In genomic region chr17:79714931-79715637, GRCm38 (mm10) we compare ENCODE assay signal across 9 mouse cellular contexts. TPM values are rescaled to one million over a fixed set of nuclear protein-coding genes. Genes with fewer than 3 reads are reported as not detected.
DNase-seq lines count a peak whose midpoint lies in the region; ATAC-seq and TF ChIP-seq lines count a peak whose summit lies in the region.
"Had no signal": no experiment of that assay in that cellular context is flagged by ENCODE, and none has a peak within 500 bp of the region (broad histone marks: within the 10 kb centered on the region; RNA-seq: fewer than 3 reads in every experiment).

Gene Cyp1b1 (minus strand): TSS chr17:79715061.

- under 1% methylated on average over 31 of the region's 31 CpGs for WGBS in kidney, adult 2 months
- under 1% methylated on average over 31 of the region's 31 CpGs for WGBS in kidney, embryonic 15.5 days
- under 1% methylated on average over 31 of the region's 31 CpGs for WGBS in midbrain, postnatal 0 days

- TF ChIP-seq CTCF in kidney, adult 2 months (conservative IDR thresholded peaks at IDR 0.05; ENCODE audit: insufficient read depth, insufficient read length, low read depth, low read length), result no peak
- TF ChIP-seq CTCF in midbrain, postnatal 0 days (IDR thresholded peaks at IDR 0.05), result no peak

- TF ChIP-seq POLR2A in kidney, adult 2 months (IDR thresholded peaks at IDR 0.05; ENCODE audit: low read depth, low read length), result peak; percentile 32

- H3K9ac ChIP-seq in kidney, embryonic 15.5 days, result peak within 1 kb of the TSS; percentile 40
- H3K9ac ChIP-seq in midbrain, postnatal 0 days (replicated peaks; ENCODE audit: low read length, poor library complexity, severe bottlenecking), result 0 out of 2 replicates have a peak within 1 kb of the TSS, but pooled peaks have one; percentile 24

- H3K9me3 ChIP-seq in kidney, embryonic 15.5 days (replicated peaks), result no peaks in the 10 kb centered on the region
- H3K9me3 ChIP-seq in midbrain, postnatal 0 days (ENCODE audit: low read length), result no peaks in the 10 kb centered on the region

- no peaks in the 10 kb centered on the region for H3K36me3 ChIP-seq in kidney, adult 2 months (ENCODE audit: control insufficient read depth, insufficient read depth, low read length)
- H3K36me3 ChIP-seq in kidney, embryonic 15.5 days, result no peaks in the 10 kb centered on the region
- H3K36me3 ChIP-seq in midbrain, postnatal 0 days (ENCODE audit: insufficient read depth, low read length), result no peaks in the 10 kb centered on the region

- ATAC-seq in kidney, embryonic 15.5 days (replicated peaks; ENCODE audit: low FRiP score), result peak; percentile 49
- ATAC-seq in midbrain, postnatal 0 days (ENCODE audit: low FRiP score), result no peak

- intact Hi-C loops in left cerebral cortex, postnatal 36 days (cut with DNase I), result loop anchor here (5.0 kb wide), 1 partner anchor 53 kb away; no protein-coding TSS in a partner anchor

- H3K27me3 ChIP-seq in kidney, adult 2 months (replicated peaks; ENCODE audit: control insufficient read depth, insufficient read depth, low read length), result no peaks in the 10 kb centered on the region; the same call in 1 of the 2 replicates
- peaks cover 41% of the 10 kb centered on the region for H3K27me3 ChIP-seq in kidney, embryonic 15.5 days
- peaks cover 25% of the 10 kb centered on the region for H3K27me3 ChIP-seq in midbrain, postnatal 0 days (ENCODE audit: insufficient read depth, low read length)

- H3K4me3 ChIP-seq in kidney, adult 2 months (ENCODE audit: insufficient read depth, low read depth, low read length), result peak within 1 kb of the TSS; percentile 53
- peak within 1 kb of the TSS; percentile 50 for H3K4me3 ChIP-seq in kidney, embryonic 15.5 days (replicated peaks)
- H3K4me3 ChIP-seq in midbrain, postnatal 0 days (ENCODE audit: low read depth, low read length), result peak within 1 kb of the TSS; percentile 43

- DNase-seq in kidney, adult 2 months, result peak; percentile 59
- no peak for DNase-seq in kidney, adult 9 months
- peak; percentile 86 for DNase-seq in adipocyte (ENCODE audit: low spot score)
- no peak for DNase-seq in gonadal fat pad, adult 2 months (ENCODE audit: low read depth)
- no peak for DNase-seq in midbrain, postnatal 0 days (ENCODE audit: low spot score)
- no peak for DNase-seq in left cerebral cortex, postnatal 36 days (ENCODE audit: low spot score in 2 of 2)
- no peak for DNase-seq in layer of hippocampus, adult 18-20 months (ENCODE audit: low spot score in 2 of 2)

- H3K27ac ChIP-seq in kidney, adult 2 months (ENCODE audit: insufficient read depth, low read depth, low read length), result peak within 1 kb of the TSS; percentile 69
- peak within 1 kb of the TSS; percentile 75 for H3K27ac ChIP-seq in kidney, embryonic 15.5 days
- no peak within 1 kb of the TSS for H3K27ac ChIP-seq in midbrain, postnatal 0 days (ENCODE audit: low read depth, low read length)

- H3K4me1 ChIP-seq in kidney, adult 2 months (ENCODE audit: control insufficient read depth, insufficient read depth, low read length), result 0 out of 2 replicates have a peak, but pooled peaks cover 2% of the 10 kb centered on the region
- peaks cover 38% of the 10 kb centered on the region for H3K4me1 ChIP-seq in kidney, embryonic 15.5 days
- peaks cover 21% of the 10 kb centered on the region; the same call in 1 of the 2 replicates for H3K4me1 ChIP-seq in midbrain, postnatal 0 days (ENCODE audit: insufficient read depth, low read length)

- H3K4me2 ChIP-seq in kidney, embryonic 15.5 days, result peak within 1 kb of the TSS; percentile 84
- H3K4me2 ChIP-seq in midbrain, postnatal 0 days (ENCODE audit: low read depth, low read length, poor library complexity, severe bottlenecking), result peak within 1 kb of the TSS; percentile 92

RNA-seq across cellular contexts. Expression of gene Cyp1b1, which starts in this region (rescaled TPM):
- 27.0 and 30.9 TPM in 2 replicates for polyA plus RNA-seq in kidney, adult 2 months (2012; rRNA removed)
- polyA plus RNA-seq in gonadal fat pad, adult 2 months (2012; rRNA removed), result 35.5 and 49.4 TPM in 2 replicates
- 16.5 and 17.2 TPM in 2 replicates for polyA plus RNA-seq in kidney, embryonic 15.5 days (2015; fragmentation: Nextera tagmentation; extraction: Ambion mirVana)
- total RNA-seq in midbrain, postnatal 0 days (2014; rRNA removed), result 8.7 and 12.2 TPM in 2 replicates
- polyA plus RNA-seq in midbrain, postnatal 0 days (2015; fragmentation: Nextera tagmentation; extraction: Ambion mirVana), result 4.5 and 5.0 TPM in 2 replicates
- total RNA-seq in left cerebral cortex, postnatal 36 days (2021), result 1 to 10 TPM; 2.3 to 3.6 TPM
- total RNA-seq in layer of hippocampus, adult 18-20 months (2021), result 1 to 10 TPM; 2.7 to 3.3 TPM
- total RNA-seq: neutrophil, adult 5-6 weeks had no signal

Comparison
In these comparisons a context has a peak if more than half of its experiments do, and no peak if none do; other contexts are left out.
1. DNase-seq: peak in kidney, adult 2 months (single experiment) and adipocyte (single experiment); none in kidney, adult 9 months (single experiment), gonadal fat pad, adult 2 months (single experiment), midbrain, postnatal 0 days (single experiment), left cerebral cortex, postnatal 36 days (0 of 2) and layer of hippocampus, adult 18-20 months (0 of 2).
2. Peak in every context shown above with its lines, with median percentiles within 50 percentile points of each other: H3K4me3 ChIP-seq.